Mouse (Mus musculus) urinary bladder, postnatal 14 days (tissue): ENCODE measurements around the gene Ccnc.
A peak's percentile ranks its signal among the peaks of the same experiment; 100 is the strongest.

Experiments
- DNase-seq: peaks from one replicate; pipeline ENCODE4 v3.0.0; 2021; ENCODE audit warnings: low spot score

The Ccnc gene

DNA sequence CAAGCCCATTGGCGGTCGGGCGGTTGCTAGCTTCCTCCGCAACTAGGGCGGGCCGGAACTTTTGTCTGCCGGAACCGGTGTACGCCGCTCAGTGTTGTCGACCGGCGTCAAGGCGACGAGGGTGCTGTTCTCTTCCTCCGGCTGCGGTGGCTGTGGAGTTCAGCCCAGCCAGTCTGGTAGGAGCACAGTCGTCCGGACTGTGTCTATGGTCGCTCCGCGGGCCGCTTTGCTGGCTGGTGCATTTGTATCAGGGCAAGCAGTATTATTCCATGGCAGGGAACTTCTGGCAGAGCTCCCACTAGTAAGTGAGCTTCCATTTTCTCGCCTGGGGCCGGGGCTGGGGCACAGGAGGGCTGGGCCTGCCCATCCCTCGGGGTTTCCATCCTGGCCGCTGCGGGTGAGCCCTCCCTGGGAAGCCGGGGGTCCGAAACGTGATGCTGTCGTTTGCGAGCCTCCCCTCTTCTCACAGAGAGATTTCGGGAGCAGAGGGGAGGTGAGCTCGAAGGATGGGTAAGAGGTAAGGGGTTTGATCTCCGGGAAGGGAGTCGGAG, at the start of gene Ccnc:
TSS of gene Ccnc (plus strand) at position 87 of the 551 bp plus-strand sequence.
- peak; percentile 91 for DNase-seq

DNA sequence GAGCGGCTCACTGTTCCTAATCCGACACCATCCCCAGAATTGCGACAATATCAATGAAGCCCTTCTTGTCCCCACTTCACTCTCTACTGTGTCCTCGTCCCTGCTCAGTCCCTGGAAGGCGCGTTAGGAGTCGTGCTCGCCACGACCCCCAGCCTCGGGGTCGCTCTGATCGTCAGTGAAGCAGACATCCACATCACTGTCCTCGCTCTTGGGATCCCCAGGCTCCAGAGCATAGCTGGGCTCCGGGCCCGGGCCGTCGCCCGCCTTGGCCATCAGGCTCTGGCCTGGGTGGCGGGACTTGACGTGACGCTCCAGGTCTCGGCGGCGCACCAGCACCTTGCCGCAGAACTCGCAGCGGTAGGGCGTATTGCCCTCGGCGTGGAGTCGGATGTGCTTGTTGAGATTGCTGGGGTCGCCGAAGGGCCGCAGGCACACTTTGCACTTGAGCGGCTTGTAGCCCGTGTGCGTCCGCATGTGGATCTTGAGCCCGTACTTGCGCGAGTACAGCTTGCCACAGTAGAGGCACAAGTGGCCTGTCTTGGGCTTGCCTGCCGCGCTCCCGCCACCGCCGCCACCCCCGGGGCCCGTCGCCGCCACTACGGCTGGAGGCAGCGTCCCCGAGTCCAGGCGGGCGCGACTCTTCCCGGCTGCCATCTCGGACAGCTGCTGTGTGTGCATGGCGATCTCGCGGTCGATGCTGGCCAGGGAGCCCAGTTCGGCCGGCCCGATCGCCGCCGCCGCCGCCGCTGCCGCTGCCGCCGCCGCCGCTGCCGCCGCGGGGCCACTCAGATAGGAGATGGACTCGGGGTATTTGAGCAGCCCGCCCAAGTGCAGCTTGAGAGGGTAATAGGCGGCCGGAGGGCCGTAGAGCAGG, 49.2 kb upstream of the Ccnc start:
- DNase-seq, result no peak

DNA sequence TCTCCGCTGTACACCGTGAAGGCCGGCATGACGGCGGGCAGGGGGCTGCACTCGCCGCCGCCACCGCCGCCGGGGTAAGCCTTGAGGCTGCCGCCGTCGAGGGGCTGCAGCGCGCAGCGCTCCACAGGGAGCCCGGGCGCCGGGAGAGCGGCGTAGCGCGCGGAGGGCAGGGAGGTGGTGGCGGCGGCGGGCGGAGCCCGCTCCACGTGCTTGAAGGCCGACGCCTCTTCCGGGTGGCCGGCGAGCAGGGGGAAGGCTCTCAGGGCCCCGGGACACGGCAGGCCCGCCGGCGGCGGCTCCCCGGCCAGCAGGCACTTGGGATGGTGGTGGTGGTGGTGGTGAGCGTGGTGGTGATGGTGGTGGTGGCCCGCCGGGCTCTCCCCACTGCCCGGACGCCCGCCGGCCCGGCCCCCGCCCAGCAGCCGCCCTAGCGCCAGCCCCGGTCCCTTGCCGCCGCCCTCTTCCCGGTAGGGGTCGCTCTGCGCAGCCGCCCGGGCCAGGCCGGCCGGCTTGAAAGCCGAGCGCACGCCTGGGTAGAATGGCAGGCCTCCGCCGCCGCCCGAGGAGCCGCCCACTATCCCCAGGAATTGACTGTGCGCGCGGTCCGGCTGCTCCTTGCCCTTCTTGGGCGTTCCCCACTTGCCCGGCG, 48.4 kb upstream of the Ccnc start:
- no peak for DNase-seq

DNA sequence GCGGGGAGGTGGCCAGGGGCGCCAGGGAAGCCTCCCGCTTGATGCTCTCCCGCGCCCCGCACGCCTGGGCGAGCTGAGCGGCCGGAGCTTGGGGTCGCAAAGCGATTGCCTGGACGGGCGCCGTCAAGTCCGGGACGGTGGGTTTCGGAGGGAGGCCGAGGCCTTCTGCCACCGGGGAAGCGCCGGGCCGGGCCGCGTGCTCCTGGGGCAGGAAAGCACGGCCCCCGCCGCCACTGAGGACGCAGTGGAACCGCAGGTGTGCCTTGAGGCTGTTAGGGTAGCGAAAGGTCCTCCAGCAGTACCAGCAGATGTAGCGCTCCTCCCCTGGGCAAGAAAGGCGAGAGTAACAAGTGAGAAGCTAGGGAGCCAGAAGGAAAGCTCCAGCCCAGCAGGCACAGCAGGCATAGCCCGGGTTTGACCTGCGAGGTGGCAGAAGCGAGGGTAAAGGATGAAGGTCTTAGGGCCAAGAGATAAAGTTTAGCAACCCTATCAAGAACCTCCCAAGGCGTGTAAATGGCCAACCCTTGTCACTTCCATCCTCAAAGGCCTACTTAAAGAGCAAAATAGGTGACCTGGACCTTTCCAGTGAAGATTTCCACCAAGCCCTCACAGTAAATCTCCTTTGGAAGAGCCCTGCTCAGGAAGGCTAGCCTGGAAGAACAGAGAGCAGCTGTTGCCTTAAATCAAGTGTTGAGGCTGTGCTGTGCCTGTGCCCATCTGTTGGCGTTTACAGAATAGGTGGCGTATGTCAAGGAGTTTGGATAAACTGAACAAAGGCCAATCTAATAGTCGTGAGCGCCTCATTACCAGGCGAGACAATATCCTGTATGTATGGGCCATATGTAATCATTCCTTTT, 47.6 kb upstream of the Ccnc start:
- no peak for DNase-seq

DNA sequence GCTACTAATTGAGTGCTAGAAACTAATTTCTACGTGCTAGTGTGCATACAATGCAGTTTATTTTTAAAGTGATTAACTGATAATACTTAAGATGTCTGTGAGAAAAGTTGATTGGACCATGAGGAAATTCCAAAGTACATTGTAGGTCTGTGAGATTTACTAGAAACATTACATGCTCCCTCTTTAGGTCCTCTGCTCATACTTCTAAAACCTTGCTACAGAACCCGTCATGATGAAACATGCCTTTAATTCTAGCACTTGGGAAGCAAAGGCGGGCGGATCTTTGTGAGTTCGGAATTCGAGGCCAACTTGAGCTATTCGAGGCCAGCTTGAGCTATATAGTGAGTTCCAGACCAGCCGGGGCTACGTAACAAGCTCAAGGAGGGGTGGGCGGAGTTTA, 46.5 kb upstream of the Ccnc start:
- DNase-seq, result no peak

DNA sequence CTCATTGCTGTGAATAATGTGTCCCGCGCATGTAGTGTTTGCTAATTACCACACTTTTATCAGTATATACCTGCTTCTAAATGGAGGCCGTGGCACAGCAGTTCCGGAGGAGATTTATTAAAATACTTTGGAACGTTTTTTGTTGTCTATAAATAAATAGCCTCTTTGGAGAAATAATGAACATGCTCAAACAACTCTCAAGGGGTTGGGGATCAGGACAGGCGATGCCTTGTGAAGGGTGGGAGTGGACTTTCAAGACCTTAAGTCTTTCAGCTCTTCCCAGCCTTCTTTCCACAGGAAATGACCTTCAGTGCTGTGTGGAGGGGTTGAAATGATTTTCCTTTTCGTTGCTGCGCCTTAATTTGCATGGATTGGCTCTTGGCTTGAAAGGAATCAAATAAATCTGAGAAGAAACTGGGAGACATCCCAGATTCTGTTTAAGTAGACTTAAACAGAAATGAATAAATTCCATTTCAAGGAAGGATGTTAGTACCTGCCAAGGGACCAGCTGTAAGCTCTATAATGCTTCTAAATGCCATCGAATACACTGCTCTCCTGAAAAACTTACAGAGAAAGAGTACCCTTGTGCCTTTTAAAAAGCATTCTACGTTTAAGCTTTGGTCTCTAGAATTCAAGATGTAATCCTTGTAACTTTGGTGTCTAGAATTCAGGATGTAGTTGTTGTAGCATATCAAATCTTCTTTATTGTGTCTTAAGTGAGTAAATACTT, 44.9 kb upstream of the Ccnc start:
- DNase-seq, result no peak

DNA sequence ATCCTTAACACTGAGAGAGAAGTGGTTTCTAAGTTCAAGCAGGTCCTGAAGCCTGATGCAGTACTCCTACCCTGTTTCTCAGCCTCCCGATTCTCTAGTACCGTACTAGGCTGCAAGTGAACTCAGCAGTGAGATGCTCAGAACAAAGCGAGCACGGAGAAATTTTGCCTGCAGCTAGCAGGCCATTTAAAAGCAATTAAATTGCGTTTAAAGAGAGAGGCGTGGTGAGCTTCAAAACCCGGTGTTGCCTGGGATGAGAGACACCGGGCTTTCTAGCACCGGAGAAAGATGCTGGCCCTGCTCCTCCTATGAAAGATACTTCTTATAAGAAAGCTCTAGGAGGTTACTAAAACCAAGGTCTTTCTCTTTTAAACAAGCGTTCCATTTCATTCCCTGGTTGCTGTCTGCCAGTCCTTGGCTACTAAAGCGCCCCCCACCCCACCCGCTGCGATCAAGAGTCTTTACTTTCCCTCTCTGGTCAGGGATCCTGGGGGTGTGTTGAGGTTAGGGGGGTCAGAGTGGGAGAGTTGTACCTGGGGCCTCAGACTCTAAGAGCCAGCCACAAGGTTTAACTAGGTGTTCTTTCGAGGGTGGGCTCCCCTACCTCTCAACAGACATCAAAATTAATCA, 43.0 kb upstream of the Ccnc start:
- DNase-seq, result no peak

DNA sequence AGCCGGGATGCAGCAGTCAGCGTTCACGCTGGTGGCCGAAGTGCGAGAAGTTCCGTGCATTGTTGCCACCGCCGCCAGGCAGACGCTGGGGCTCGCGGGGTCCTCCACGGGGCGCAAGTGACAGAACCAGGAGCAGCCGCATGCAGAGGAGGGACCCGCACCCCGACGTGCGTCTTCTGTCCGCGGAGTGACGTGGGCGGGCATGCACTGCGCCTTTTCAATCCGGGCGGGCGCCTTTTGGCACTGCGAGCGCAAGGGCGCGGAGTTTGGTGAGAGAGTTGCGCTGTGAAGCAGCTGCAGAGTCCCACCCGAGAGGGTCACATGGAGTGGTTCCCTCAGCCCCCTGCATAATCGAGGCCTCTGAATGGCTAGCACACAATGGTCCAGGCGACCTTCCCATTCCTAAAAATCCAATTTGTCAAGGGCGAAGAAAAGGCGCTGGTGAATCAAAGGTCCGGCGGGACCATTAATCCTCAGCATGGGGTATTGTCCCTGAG, 41.9 kb upstream of the Ccnc start, which contains the start of gene Prdm13:
TSS of gene Prdm13 (minus strand) at position 369 of the 497 bp plus-strand sequence.
- DNase-seq, result no peak

DNA sequence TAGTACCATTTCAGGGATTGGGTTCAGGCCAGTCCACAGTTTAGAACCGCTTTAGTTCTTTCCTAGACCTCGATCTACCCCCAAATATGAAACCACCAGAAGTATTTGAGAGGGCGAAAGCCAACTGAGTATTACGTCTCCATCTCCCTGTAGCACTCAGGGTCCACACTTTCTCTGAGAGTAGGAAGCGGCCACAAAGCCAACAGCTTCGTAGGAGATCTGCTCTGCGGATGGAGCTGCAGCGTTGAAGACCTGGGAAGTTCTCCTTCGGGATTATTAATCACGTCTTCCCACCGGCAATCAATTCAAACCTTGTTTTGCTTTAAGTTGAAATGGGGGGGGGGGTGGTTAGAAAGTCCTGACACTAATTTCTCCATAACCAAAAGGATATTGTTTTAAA, 41.1 kb upstream of the Ccnc start:
- no peak for DNase-seq

DNA sequence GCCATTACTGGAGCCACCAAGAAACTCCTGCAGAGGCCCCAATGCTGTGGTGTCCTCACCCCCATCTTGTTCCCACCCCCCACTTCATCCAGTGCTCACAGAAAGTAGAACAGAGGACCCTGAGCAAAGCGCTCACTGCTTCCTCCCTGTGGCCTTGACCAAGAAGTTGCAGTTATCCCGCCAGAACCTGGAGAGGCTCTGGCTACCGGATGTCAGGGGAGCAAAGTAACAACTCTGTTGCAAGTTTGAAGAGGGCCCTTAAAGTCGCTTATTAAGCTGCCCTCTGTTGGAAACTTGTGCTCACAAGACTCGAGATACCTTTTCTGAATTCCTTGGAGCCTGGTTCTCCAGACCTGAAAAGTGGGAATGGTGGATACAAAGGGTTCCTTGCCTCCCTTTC, 40.6 kb upstream of the Ccnc start:
- DNase-seq, result no peak

DNA sequence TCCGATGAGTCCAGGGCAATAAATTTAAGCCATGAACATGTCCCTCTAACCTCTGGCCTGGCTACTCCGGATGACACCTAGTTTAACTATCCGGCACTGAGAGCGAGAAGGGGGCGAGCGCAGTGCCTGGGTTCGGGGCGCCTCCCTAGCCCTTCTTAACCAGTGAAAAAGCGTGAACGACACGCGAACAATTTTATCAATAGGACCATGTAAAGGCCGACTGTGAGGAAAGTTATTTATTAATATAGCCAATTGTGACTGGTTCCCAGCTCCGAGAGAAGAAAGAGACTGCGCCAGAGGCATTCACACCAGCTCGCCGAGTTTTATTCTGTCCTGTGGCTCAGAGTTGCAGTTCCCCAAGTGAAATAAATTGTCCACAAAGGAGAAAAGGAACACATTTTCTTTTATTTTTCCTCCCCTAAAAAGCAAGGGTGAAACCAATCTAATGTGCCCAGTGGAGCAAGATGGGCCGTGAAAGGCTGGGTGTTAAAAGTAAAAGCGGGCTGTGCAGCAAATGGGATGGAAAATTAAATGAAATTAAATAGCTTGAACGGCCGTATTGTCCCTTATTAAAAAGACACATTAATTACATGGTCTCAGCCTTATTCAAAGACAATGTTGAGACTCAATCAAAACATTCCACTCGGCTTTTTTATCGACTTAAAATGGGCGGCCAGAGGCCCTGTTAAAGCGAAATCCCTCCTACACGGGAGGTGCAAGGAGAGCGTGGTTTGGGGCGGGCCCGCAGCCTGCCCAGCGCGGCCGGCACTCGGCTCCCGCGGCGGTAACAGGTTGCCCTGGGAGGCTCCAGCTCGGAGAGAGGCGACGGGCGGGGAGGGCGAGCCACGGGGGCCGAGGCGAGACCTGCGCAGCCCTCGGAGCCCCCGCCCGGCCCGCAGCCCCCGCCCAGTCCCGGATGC, 39.5 kb upstream of the Ccnc start:
- no peak for DNase-seq

DNA sequence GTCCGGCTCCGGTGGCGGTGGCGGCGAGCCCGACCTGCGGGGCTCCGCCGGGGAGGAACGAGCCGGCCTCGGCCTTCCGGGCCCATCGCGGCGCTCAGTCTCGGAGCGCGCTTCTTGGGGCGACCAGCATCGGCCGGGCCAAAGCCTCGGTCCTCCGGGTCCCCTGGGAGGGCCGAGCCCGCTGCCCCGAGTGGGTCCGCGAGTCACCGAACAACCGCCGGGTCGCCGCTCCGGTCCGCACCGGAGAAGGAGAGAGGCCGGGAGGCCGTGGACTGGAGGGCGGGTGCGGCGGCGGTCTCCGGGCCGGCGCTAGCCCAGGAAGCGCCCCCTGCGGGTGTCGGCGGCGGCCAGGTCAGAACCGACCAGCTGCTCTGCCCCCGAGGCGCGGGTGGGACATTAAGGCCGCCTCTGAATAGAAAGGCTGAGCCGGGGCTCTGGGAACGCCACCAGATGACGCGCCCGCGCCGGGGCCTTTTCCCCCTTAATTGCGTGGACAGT, 38.7 kb upstream of the Ccnc start:
- no peak for DNase-seq

DNA sequence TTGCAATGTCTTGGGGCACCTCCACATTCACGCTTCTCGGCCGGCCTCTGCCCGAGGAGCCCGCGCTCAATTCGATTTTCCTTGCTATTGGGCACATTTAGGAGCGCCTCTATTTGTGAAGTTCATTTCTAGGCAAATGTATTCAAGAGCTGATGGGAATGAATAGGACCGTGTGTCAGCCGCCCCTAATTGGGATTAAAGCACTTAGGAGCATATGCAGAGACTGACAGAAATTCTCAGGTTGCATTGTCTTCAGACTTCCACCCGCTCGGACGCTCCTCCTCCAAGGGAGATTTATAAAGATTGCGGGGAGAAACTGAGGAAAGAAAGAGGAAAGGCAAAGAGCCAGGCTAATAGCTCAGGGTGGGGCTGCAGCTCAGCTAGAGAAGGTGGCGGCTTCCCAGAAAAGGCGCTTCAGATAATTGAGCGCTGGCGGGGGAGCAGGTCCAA, 38.0 kb upstream of the Ccnc start:
- DNase-seq, result no peak

DNA sequence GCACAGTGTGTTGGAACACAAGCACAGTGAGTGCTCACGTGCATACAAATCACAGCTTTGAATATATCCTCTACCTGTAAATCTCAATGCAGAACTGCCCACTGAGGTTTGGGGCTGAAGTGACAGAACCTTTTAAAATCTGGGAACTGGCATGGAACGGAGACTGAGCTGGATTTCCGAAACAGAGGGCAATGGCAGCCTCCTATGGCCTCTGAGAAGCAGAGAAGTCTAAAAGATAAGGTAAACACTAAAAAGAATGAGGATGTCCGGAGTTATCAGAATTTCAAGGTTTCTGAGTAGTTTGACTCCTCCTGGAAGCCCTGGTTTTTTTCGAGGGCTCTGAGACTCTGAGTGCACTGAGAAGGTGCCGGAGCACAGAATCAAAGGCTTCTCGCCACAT, 37.3 kb upstream of the Ccnc start:
- no peak for DNase-seq

DNA sequence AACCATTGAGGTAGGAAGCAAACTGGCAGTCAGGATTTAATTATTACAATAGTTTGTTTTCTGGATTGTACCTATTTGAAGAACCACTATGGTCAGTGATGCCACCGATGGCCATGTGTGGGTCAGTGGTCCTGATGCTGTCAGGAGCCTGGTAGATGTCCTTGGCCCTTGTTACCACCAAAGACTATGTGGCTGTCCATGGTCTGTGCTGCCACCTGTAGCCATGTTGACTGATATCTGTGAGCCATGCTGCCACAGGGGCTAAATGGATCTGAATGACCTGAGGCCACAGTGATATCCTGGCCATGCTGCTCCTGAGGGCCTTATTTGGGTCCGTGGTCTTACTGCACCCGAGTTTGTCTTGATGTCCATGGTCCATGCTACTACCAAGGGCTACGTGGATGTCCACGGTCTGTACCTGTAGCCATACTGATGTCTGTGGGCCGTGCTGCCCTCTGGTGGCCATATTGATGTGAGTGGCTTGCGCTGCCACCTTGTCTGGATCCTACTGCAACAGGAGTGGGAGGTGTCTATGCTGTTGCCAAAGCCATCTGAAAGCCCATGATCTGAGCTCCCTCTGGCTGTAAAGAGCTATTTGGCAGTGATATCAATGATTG, 31.8 kb upstream of the Ccnc start:
- DNase-seq, result peak; percentile 47

DNA sequence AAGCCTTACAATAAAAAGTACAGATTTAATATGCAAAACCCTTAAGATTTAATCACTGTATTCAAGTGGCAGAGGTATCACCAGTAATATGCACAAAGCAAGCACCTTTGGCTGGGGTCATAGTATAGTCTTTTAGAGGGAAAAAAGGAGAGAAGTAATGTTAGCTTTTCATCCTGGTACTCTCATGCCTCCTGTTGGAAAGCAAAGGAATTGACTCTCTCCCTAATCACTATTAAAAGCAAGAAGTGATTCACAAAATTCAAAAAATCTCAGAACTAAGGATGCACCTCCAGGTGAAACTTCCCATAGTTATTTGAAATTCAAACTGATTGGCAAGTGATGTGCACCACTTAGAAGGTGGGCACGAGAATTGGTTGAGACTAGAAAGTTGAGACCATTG, 22.5 kb upstream of the Ccnc start:
- no peak for DNase-seq

DNA sequence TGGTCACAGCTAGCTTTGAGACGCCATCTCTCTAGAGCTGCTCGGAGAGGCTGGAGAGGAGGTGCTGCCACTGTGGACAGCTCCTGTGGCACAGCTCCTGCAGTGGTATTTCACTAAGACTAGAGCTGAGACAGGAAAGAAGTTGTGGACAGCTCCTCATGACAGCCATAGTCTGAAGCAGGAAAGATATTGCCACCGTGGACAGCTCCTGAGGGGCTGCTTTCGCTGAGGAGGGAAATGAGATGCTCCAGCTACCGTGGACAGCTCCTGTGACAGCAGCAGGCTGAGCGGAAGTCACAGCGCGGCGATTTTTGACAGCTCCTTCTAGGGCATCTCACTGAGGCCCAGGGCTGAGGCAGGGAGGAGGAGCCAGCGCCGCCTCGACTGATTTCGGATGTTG, 15.4 kb upstream of the Ccnc start:
- DNase-seq, result peak; percentile 88

DNA sequence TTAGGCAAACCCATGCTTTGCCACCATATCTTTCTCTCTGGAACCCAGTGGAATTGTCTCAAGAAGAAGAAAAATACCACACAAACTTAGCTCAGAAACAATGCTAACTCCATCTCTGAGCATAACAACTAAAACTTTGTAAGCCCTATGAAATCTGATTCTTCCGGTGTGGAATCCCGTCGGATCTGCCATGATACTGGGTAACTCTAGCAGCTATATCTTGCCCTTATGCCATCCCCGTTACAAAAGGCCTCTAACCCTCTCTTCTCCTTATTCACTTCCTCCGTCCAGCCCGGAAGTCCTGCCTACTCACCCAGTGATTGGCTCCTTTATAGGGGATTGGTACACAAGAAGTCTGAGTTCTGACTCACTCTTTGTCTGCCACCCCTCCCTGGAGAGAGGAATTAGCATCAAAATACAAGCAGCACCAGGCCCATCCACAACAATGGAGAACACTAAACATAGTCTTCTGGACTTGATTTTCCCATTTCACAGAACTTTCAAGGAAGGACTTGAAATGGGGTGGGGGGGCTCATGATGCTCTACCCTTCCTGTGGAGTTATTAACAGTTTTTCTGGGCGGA, 4.7 kb upstream of the Ccnc start:
- no peak for DNase-seq
